Mouse (Mus musculus) urinary bladder, adult 18-20 months (tissue): Measurements from ENCODE around the gene Tnfrsf14.

Experiments used
- DNase-seq, 2 experiments: peaks; one replicate each; pipeline ENCODE4 v3.0.0; 2022; ENCODE audit warnings: low spot score in 2 of 2, mixed read lengths in 2 of 2

Gene Tnfrsf14

DNA sequence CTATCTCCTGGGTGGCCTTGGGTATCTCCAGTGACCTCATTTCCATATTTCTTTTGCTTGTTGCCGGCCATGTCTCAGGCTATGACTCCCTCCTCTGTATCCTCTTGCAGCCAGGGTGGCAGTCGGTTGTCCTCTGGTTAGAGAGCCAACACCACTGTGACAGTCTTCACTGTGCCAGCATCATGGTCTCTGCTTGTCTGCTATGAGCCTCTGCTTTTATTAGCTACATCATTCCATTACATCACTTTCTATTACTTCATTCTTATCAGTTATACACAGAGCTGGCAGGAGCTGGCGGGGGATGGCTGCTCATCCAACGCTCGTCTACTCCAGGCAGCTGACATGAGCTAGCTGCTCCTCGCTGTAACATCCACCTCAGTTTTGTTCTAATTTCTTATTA is 47.6 kb downstream of the Tnfrsf14 start:
- DNase-seq: no peak

GRCm38 (mm10) chr4:154877864-154878548 is 50.4 kb downstream of the Tnfrsf14 start:
- DNase-seq: peak; percentile 81 to 83

DNA sequence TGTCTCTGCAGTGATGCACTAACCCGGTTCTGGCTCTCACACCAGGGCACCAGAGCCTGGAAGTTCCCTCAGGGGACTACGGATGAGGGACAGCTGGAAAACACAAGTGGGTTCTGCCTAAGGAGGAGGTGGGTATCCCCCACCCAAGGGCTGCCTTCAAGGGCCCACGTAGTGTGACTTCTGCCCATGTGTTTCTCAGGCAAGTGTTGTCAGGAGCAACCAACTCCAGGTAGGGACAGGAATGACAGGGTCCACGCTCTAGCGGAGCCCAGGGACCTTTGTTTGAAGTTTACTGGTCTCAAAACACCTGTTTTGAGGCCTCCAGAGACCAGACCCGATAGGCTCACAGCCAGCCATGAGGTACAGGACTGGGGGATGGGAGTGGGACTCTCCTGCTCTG is 55.2 kb downstream of the Tnfrsf14 start:
- no peak for DNase-seq
